Mouse (Mus musculus): ENCODE data around the gene Disp1. TPM values are rescaled to one million over a fixed set of nuclear protein-coding genes. Genes with fewer than 3 reads are reported as not detected.
A peak's percentile ranks its signal among the peaks of the same experiment; 100 is the strongest.

Gene Disp1
- polyA plus RNA-seq, 1 experiment from 2014 or later, result 8.0 TPM

DNA sequence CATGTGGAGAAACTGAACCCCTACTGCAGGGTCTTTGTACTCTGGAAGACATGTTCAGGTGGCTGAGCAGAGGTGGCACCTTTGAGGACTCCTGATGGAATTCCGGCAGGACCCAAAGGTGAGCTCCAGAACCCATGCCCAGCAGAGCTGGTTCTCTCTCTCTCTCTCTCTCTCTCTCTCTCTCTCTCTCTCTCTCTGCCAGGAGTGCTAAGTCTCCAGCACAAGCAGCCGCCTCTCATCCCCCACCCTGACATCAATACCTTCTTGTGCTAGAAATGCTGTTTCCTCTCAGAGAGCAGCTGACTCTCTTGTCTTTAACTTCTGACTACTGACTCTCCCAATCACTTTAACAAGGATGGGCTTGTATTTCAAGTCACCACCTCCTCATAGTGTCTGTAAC, 113.8 kb downstream of the Disp1 start:
- no peaks in the 10 kb centered on the region for H3K4me1 ChIP-seq (ENCODE audit: control insufficient read depth, insufficient read depth, low read length)
- 79% methylated on average over 2 of the region's 2 CpGs for WGBS

DNA sequence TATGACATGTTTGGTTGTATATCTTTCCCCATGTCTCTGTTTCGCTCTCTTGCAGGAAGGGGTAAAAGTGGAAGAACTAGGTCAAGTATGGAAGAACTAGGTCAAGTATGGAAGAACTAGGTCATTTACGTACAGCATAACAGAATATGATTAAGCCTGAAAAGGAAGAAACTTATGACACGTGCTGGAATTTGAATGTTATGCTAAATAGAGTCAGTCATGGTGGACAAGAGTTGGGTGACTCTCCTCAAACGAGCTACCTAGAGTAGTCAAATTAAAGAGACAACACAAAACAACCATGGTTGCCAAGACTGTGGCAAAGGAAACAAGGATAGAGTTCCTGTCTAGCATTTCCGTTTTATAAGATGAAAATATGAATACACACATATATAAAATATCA, 116.6 kb downstream of the Disp1 start:
- no peak for ATAC-seq
- Histone ChIP-seq H3K36me3 (ENCODE audit: control insufficient read depth, insufficient read depth, low read length) (no peaks in the 10 kb centered on the region), H3K9ac (ENCODE audit: low read depth, low read length) (no peak overlapping the region), H3K4me3 (ENCODE audit: low read length) (no peak overlapping the region), H3K27me3 (replicated peaks; ENCODE audit: control insufficient read depth, insufficient read depth, low read length) (no peaks in the 10 kb centered on the region), H3K4me1 (ENCODE audit: control insufficient read depth, insufficient read depth, low read length) (no peaks in the 10 kb centered on the region), H3K9me3 (ENCODE audit: control insufficient read depth, low read length) (no peaks in the 10 kb centered on the region), H3K27ac (ENCODE audit: low read length) (no peak overlapping the region), H3K4me2 (ENCODE audit: low read depth, low read length) (no peak overlapping the region)
- WGBS, result 91% methylated on average over 5 of the region's 5 CpGs

More for the DNA sequence above, 113.8 kb downstream of the Disp1 start:
- no peak overlapping the region for H3K27ac ChIP-seq (ENCODE audit: low read length)
- no peaks in the 10 kb centered on the region for H3K27me3 ChIP-seq (replicated peaks; ENCODE audit: control insufficient read depth, insufficient read depth, low read length)
- no peaks in the 10 kb centered on the region for H3K9me3 ChIP-seq (ENCODE audit: control insufficient read depth, low read length)
- H3K4me3 ChIP-seq (ENCODE audit: low read length), result no peak overlapping the region
- no peak for ATAC-seq
- H3K9ac ChIP-seq (ENCODE audit: low read depth, low read length), result no peak overlapping the region
- H3K4me2 ChIP-seq (ENCODE audit: low read depth, low read length), result no peak overlapping the region
- H3K36me3 ChIP-seq (ENCODE audit: control insufficient read depth, insufficient read depth, low read length), result no peaks in the 10 kb centered on the region

DNA sequence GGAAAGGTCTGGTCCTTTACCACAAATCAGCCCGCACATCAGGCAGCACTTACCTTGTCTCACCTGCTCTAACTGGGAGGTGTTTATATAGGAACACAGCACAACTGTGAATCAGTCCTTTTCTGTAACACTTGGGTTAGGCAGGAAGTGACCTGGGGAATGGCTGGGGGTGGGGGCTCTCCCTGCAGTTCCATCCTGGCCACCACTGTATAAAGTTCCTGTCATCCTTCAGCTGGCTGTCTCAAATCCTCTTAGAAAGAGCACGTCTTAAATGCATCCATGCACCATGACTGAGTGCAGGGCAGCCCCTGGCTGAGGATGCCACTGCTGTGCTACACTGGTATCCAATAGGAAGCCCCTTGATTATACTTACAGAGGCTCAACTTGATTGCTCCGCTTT, 118.5 kb downstream of the Disp1 start:
- no peak for ATAC-seq
- H3K9ac ChIP-seq (ENCODE audit: low read depth, low read length), result no peak overlapping the region
- no peak overlapping the region for H3K27ac ChIP-seq (ENCODE audit: low read length)
- H3K4me2 ChIP-seq (ENCODE audit: low read depth, low read length), result no peak overlapping the region
- no peaks in the 10 kb centered on the region for H3K9me3 ChIP-seq (ENCODE audit: control insufficient read depth, low read length)
- no peaks in the 10 kb centered on the region for H3K36me3 ChIP-seq (ENCODE audit: control insufficient read depth, insufficient read depth, low read length)
- 69% methylated on average over 3 of the region's 3 CpGs for WGBS
- H3K27me3 ChIP-seq (replicated peaks; ENCODE audit: control insufficient read depth, insufficient read depth, low read length), result no peaks in the 10 kb centered on the region
- no peaks in the 10 kb centered on the region for H3K4me1 ChIP-seq (ENCODE audit: control insufficient read depth, insufficient read depth, low read length)
- no peak overlapping the region for H3K4me3 ChIP-seq (ENCODE audit: low read length)

DNA sequence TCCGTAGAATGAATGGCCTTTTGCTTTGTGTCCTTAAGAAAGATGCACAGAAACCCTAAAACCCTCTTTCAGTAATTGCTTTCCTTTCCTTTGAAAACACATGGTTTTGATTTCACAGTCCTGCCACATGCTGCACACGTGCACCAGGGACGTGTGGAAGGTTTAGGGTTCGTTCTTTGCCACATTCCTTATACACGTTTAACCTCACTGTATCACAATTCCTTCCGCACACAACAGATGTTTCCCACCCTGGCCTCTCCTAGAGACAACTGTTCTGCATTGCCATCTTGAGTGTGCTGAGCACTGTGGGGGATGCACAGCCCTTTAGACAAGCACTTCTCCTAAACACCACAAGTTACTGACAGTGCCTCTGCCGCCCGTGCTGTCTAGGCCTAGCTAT, 119.2 kb downstream of the Disp1 start:
- H3K4me2 ChIP-seq (ENCODE audit: low read depth, low read length), result no peak overlapping the region
- ATAC-seq, result no peak
- H3K4me1 ChIP-seq (ENCODE audit: control insufficient read depth, insufficient read depth, low read length), result no peaks in the 10 kb centered on the region
- no peaks in the 10 kb centered on the region for H3K9me3 ChIP-seq (ENCODE audit: control insufficient read depth, low read length)
- no peak overlapping the region for H3K4me3 ChIP-seq (ENCODE audit: low read length)
- no peak overlapping the region for H3K9ac ChIP-seq (ENCODE audit: low read depth, low read length)
- 72% methylated on average over 8 of the region's 8 CpGs for WGBS
- H3K36me3 ChIP-seq (ENCODE audit: control insufficient read depth, insufficient read depth, low read length), result no peaks in the 10 kb centered on the region
- no peak overlapping the region for H3K27ac ChIP-seq (ENCODE audit: low read length)
- H3K27me3 ChIP-seq (replicated peaks; ENCODE audit: control insufficient read depth, insufficient read depth, low read length), result no peaks in the 10 kb centered on the region

DNA sequence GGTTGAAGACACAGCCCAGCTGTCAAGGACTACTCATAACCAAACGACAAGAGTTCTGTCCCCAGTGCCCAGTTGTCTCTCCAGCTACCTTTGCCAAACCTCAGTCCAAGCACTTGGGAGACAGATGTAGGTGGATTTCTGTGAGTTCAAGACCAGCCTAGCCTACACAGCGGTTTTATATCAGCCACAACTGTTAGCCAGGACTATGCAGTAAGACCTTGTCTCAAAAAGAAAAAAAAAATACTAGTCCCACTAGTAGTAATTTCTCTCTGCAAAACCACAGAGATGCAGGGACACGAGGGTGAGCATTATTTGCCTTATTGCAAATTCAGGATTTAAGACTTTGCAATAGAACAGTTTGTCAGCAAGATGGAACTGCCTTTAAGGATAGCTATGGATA, 120.0 kb downstream of the Disp1 start:
- H3K4me3 ChIP-seq (ENCODE audit: low read length), result no peak overlapping the region
- H3K4me2 ChIP-seq (ENCODE audit: low read depth, low read length), result no peak overlapping the region
- 71% methylated on average over 3 of the region's 3 CpGs for WGBS
- H3K27me3 ChIP-seq (replicated peaks; ENCODE audit: control insufficient read depth, insufficient read depth, low read length), result no peaks in the 10 kb centered on the region
- no peak for ATAC-seq
- no peaks in the 10 kb centered on the region for H3K36me3 ChIP-seq (ENCODE audit: control insufficient read depth, insufficient read depth, low read length)
- H3K9me3 ChIP-seq (ENCODE audit: control insufficient read depth, low read length), result no peaks in the 10 kb centered on the region
- no peaks in the 10 kb centered on the region for H3K4me1 ChIP-seq (ENCODE audit: control insufficient read depth, insufficient read depth, low read length)
- H3K9ac ChIP-seq (ENCODE audit: low read depth, low read length), result no peak overlapping the region
- H3K27ac ChIP-seq (ENCODE audit: low read length), result no peak overlapping the region

DNA sequence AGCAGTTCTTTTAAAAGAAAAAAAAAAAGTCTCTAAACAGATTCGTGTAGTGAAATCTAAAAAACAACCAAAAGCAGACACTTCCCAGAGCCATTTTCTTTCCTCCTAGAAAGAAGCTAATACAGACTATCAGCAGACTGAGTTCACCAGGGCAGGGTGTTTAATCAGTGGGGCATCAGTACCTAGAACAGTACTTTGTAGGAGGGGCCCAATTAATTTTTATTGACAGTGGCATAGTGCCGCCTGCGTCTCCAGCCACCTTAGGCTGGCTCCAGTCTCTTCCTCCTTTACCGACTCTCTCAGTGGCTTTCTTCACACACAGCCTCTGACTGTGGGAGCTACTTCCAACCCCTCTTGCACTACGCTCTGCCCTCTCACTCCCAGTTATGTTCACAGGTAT, 121.1 kb downstream of the Disp1 start:
- ATAC-seq, result peak; percentile 64
- Histone ChIP-seq H3K27me3 (replicated peaks; ENCODE audit: control insufficient read depth, insufficient read depth, low read length) (no peaks in the 10 kb centered on the region), H3K27ac (ENCODE audit: low read length) (no peak overlapping the region), H3K9ac (ENCODE audit: low read depth, low read length) (no peak overlapping the region), H3K4me1 (ENCODE audit: control insufficient read depth, insufficient read depth, low read length) (no peaks in the 10 kb centered on the region), H3K9me3 (ENCODE audit: control insufficient read depth, low read length) (no peaks in the 10 kb centered on the region), H3K36me3 (ENCODE audit: control insufficient read depth, insufficient read depth, low read length) (no peaks in the 10 kb centered on the region), H3K4me2 (ENCODE audit: low read depth, low read length) (no peak overlapping the region), H3K4me3 (ENCODE audit: low read length) (no peak overlapping the region)
- WGBS, result 70% methylated on average over 5 of the region's 5 CpGs

DNA sequence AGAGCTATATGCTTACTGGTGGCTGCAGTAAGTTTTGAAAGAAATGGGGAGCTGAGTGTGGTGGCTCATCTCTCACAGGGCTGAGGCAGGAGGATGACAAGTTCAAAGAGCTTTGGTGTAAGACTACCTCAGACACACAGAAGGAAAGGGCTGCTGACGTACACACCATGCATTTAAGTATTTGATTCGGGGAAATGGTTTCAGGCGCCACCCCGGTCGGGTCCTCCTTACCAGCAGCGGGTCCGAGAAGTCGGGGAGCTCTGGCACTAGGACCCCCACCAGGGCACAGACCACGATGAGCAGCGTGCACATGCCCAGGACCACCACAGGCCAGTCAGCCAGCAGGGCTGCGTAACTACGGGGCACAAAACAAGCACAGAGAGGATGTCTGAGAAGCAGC, 121.6 kb downstream of the Disp1 start:
- H3K36me3 ChIP-seq (ENCODE audit: control insufficient read depth, insufficient read depth, low read length), result no peaks in the 10 kb centered on the region
- no peak for ATAC-seq
- H3K9ac ChIP-seq (ENCODE audit: low read depth, low read length), result no peak overlapping the region
- no peak overlapping the region for H3K4me2 ChIP-seq (ENCODE audit: low read depth, low read length)
- WGBS, result 93% methylated on average over 12 of the region's 12 CpGs
- no peak overlapping the region for H3K27ac ChIP-seq (ENCODE audit: low read length)
- H3K4me3 ChIP-seq (ENCODE audit: low read length), result no peak overlapping the region
- H3K9me3 ChIP-seq (ENCODE audit: control insufficient read depth, low read length), result no peaks in the 10 kb centered on the region
- H3K27me3 ChIP-seq (replicated peaks; ENCODE audit: control insufficient read depth, insufficient read depth, low read length), result no peaks in the 10 kb centered on the region
- no peaks in the 10 kb centered on the region for H3K4me1 ChIP-seq (ENCODE audit: control insufficient read depth, insufficient read depth, low read length)

DNA sequence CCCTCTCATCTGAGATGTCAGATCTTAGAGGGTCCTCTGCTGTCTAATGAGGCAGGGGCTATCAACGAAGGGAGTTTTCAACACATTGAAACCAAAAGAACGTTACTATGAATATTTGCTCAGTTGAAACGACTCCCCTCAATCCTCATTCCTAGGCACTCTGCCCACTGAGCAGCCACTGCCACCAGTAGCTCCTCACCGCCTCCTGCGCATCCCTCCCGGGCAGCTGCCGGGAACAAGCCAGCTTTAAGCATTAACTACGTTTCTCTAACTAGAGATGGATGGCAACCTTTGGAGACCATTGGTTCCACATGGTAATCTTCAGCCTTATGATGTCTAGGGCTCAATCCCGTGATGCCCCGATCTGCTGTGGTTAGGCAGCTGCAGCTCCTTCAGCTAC, 123.7 kb downstream of the Disp1 start:
- H3K4me3 ChIP-seq (ENCODE audit: low read length), result no peak overlapping the region
- H3K27ac ChIP-seq (ENCODE audit: low read length), result no peak overlapping the region
- no peak overlapping the region for H3K4me2 ChIP-seq (ENCODE audit: low read depth, low read length)
- no peaks in the 10 kb centered on the region for H3K36me3 ChIP-seq (ENCODE audit: control insufficient read depth, insufficient read depth, low read length)
- no peaks in the 10 kb centered on the region for H3K4me1 ChIP-seq (ENCODE audit: control insufficient read depth, insufficient read depth, low read length)
- H3K27me3 ChIP-seq (replicated peaks; ENCODE audit: control insufficient read depth, insufficient read depth, low read length), result no peaks in the 10 kb centered on the region
- H3K9ac ChIP-seq (ENCODE audit: low read depth, low read length), result no peak overlapping the region
- ATAC-seq, result no peak
- 90% methylated on average over 10 of the region's 10 CpGs for WGBS
- H3K9me3 ChIP-seq (ENCODE audit: control insufficient read depth, low read length), result no peaks in the 10 kb centered on the region

DNA sequence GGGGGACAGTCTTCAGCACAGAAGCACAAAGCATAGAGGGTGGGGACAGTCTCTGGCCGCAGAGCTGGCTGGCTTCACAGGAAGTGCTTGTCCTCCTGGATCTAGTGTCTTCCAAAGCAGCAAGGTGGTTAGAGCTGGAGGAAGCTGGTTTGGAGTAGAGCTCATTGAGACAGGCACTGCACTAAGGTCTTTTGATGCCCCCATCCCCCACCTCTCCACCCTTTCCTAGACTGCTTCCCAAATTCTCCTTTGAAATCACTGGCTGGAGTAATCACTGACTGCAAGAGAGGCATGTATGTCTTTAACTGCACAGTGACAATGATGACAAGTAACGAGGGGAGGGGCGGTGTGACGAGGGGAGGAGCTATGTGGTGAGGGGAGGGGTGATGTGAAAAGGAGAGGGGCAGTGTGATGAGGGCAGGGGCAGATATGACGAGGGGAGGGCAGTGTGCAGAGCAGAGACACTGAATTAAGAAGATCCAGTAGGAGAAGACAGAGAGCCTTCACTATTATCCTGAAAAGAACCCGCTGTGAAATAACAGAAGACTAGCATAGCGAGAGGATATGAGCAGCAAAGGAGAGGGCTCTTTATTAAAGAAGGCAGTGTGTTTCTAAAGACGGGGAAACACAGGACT, 125.8 kb downstream of the Disp1 start:
- ATAC-seq, result no peak
- Histone ChIP-seq H3K36me3 (ENCODE audit: control insufficient read depth, insufficient read depth, low read length) (no peaks in the 10 kb centered on the region), H3K4me2 (ENCODE audit: low read depth, low read length) (no peak overlapping the region), H3K27ac (ENCODE audit: low read length) (no peak overlapping the region), H3K4me3 (ENCODE audit: low read length) (no peak overlapping the region), H3K9ac (ENCODE audit: low read depth, low read length) (no peak overlapping the region), H3K4me1 (ENCODE audit: control insufficient read depth, insufficient read depth, low read length) (no peaks in the 10 kb centered on the region), H3K9me3 (ENCODE audit: control insufficient read depth, low read length) (no peaks in the 10 kb centered on the region), H3K27me3 (replicated peaks; ENCODE audit: control insufficient read depth, insufficient read depth, low read length) (no peaks in the 10 kb centered on the region)
- WGBS, result 73% methylated on average over 8 of the region's 8 CpGs

DNA sequence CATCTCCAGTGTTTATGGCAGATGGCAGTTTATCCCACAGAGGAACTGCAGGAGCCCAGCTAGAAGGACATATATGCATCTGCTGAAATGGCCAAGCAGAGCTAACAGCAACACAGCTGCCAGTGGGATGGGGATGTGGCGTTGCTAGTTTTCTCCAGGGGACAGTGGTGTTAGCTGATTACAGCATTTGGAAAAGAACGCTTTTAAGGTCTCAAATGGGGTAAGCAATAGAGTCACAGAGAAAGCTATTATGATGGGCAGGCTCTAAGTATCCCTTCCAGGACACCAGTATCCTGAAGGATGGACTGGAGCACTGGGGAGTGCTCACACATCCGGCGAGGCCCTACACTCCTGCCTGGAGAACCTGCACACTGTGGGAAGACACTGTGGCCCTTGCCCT, 129.0 kb downstream of the Disp1 start:
- H3K9ac ChIP-seq (ENCODE audit: low read depth, low read length), result no peak overlapping the region
- no peak for ATAC-seq
- WGBS, result 83% methylated on average over 4 of the region's 4 CpGs

More for the DNA sequence above, 129.0 kb downstream of the Disp1 start:
- H3K27ac ChIP-seq (ENCODE audit: low read length), result no peak overlapping the region
- H3K4me1 ChIP-seq (ENCODE audit: control insufficient read depth, insufficient read depth, low read length), result no peaks in the 10 kb centered on the region
- H3K27me3 ChIP-seq (replicated peaks; ENCODE audit: control insufficient read depth, insufficient read depth, low read length), result no peaks in the 10 kb centered on the region
- H3K4me3 ChIP-seq (ENCODE audit: low read length), result no peak overlapping the region
- H3K4me2 ChIP-seq (ENCODE audit: low read depth, low read length), result no peak overlapping the region
- H3K9me3 ChIP-seq (ENCODE audit: control insufficient read depth, low read length), result no peaks in the 10 kb centered on the region
- H3K36me3 ChIP-seq (ENCODE audit: control insufficient read depth, insufficient read depth, low read length), result peaks cover 23% of the 10 kb centered on the region
